Mouse (Mus musculus) adrenal gland, adult 18-20 months (tissue): Measurements from ENCODE around the gene Tmem38b. TPM values are rescaled to one million over a fixed set of nuclear protein-coding genes. Genes with fewer than 3 reads are reported as not detected.
A peak's percentile ranks its signal among the peaks of the same experiment; 100 is the strongest.

ENCODE experiments used
- DNase-seq, 2 experiments: peaks; one replicate each; pipeline ENCODE4 v3.0.0; 2021 to 2022; ENCODE audit warnings: low spot score in 2 of 2
- total RNA-seq, 2 experiments: library from RNA; stranded (reverse); gene quantifications; 1 replicate in 1 of 2; 2 replicates in 1 of 2; pipeline ENCODE4 v1.2.3; 2021

Gene Tmem38b
- total RNA-seq, 2 experiments from 2014 or later = 30.2 to 34.6 TPM

GRCm38 (mm10) chr4:53882921-53883682 lies 57.3 kb downstream of the Tmem38b start:
- DNase-seq = no peak

GRCm38 (mm10) chr4:53884351-53885245 lies 58.8 kb downstream of the Tmem38b start:
- DNase-seq = peak in 1 of 2 experiments; percentile 51

- DNase-seq = no peak
Observed at GRCm38 (mm10) chr4:53886342-53887088, 60.7 kb downstream of the Tmem38b start.

- DNase-seq = no peak
Observed at GRCm38 (mm10) chr4:53895335-53895734, 69.5 kb downstream of the Tmem38b start.

- DNase-seq = no peak
Observed at GRCm38 (mm10) chr4:53896150-53896833, 70.4 kb downstream of the Tmem38b start.

GRCm38 (mm10) chr4:53900386-53900971 lies 74.6 kb downstream of the Tmem38b start:
- peak in 1 of 2 experiments; percentile 45 for DNase-seq

- no peak for DNase-seq
Observed at GRCm38 (mm10) chr4:53904335-53904734, 78.5 kb downstream of the Tmem38b start.

- no peak for DNase-seq
Observed at GRCm38 (mm10) chr4:53905537-53905936, 79.7 kb downstream of the Tmem38b start.

GRCm38 (mm10) chr4:53907071-53907470 lies 81.2 kb downstream of the Tmem38b start:
- no peak for DNase-seq

Other genes starting within 250 kb of the Tmem38b start
- 1 to 10 TPM; 5.3 to 7.5 TPM for gene Fsd1l, start 194.6 kb upstream of the Tmem38b start, total RNA-seq
- 10 to 100 TPM; 13.7 to 14.2 TPM for gene Fktn, start 112.0 kb upstream of the Tmem38b start, total RNA-seq
- gene Tal2, start 46.3 kb upstream of the Tmem38b start, total RNA-seq = not detected